Mouse (Mus musculus) naive thymus-derived CD4-positive, alpha-beta T cell, adult 2 months (primary cell): ENCODE results near the gene Cabcoco1.

ENCODE experiments used
- DNase-seq: peaks from one replicate; pipeline ENCODE4 v3.0.0-alpha.2; 2011; ENCODE audit warnings: low read depth

Gene Cabcoco1

GRCm38 (mm10) chr10:68435001-68435560 lies 106.6 kb downstream of the Cabcoco1 start:
- no peak for DNase-seq

- no peak for DNase-seq
Measured at GRCm38 (mm10) chr10:68434045-68434639, 107.6 kb downstream of the Cabcoco1 start.

- no peak for DNase-seq
Measured at GRCm38 (mm10) chr10:68431346-68431745, 110.3 kb downstream of the Cabcoco1 start.

GRCm38 (mm10) chr10:68430929-68431328 lies 110.8 kb downstream of the Cabcoco1 start:
- DNase-seq = no peak

- no peak for DNase-seq
Measured at GRCm38 (mm10) chr10:68420393-68420920, 121.2 kb downstream of the Cabcoco1 start.

GRCm38 (mm10) chr10:68419893-68420292 lies 121.8 kb downstream of the Cabcoco1 start:
- DNase-seq = no peak

- DNase-seq = no peak
Measured at GRCm38 (mm10) chr10:68417074-68417790, 124.5 kb downstream of the Cabcoco1 start.

GRCm38 (mm10) chr10:68405936-68406335 lies 135.8 kb downstream of the Cabcoco1 start:
- DNase-seq = no peak

GRCm38 (mm10) chr10:68396786-68397185 lies 144.9 kb downstream of the Cabcoco1 start:
- DNase-seq = no peak

GRCm38 (mm10) chr10:68396083-68396482 lies 145.6 kb downstream of the Cabcoco1 start:
- DNase-seq = no peak

- no peak for DNase-seq
Measured at GRCm38 (mm10) chr10:68391640-68392039, 150.1 kb downstream of the Cabcoco1 start.

- DNase-seq = no peak
Measured at GRCm38 (mm10) chr10:68388802-68389201, 152.9 kb downstream of the Cabcoco1 start.

GRCm38 (mm10) chr10:68388138-68388537 lies 153.6 kb downstream of the Cabcoco1 start:
- DNase-seq = no peak
